Mouse (Mus musculus): ENCODE measurements at regions not wholly inside any gene's neighbourhood (a gene's known extent, or its start where the extent isn't known, plus 50 kb on each side); places are given as distances from the start of the nearest gene placed in this dataset.

DNA sequence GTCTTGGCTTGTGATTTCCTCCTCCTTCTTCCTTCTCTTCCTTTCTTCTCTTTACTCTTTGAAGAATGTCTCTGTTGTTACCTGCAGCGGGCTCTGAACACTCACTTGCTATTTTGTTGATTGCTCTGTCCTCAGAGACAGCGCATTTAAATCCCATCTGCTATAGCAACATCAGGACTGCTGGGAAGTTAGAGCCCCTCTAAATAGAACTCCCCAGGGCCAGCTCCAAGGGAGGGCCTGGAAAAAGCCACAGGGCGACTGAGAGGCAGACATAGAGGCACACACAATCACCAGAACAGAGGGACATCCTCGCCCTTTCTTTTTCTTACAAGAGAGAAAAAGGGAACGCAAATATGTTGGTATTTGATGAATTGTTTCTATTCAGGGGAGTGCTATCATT is 306.6 kb downstream of the Satb1 start:
- H3K27me3 ChIP-seq (replicated peaks), result no peaks in the 10 kb centered on the region
- WGBS, result 25% methylated on average over 5 of the region's 5 CpGs
- H3K4me2 ChIP-seq, result no peak overlapping the region
- no peaks in the 10 kb centered on the region for H3K36me3 ChIP-seq (replicated peaks)
- no peaks in the 10 kb centered on the region for H3K9me3 ChIP-seq
- ATAC-seq (replicated peaks), result peak; percentile 50
- no peak overlapping the region for H3K27ac ChIP-seq
- H3K9ac ChIP-seq, result no peak overlapping the region
- no peak overlapping the region for H3K4me3 ChIP-seq
- peaks cover 6% of the 10 kb centered on the region; the same call in 1 of the 2 replicates for H3K4me1 ChIP-seq

DNA sequence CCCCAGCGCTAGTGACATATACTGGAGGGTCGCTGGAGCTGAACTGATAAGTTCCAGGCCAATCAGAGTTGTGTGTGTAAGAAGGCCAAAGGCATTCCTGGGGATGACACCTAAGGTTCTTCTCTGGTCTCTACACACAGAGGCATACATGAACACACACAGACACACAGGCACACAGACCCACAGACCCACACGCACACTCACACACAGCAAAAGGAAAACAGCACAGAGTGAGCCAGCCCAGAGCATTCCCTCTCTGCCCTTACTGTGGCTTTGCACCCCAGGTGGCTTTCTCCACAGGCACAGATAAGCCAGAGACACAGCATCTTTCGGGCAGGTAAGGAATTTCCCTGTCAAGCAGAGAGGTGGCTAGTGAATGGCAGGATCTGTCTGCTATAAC is 307.1 kb downstream of the Satb1 start:
- H3K36me3 ChIP-seq (replicated peaks), result no peaks in the 10 kb centered on the region
- no peaks in the 10 kb centered on the region for H3K9me3 ChIP-seq
- whole genome bisulfite sequencing, result 53% methylated on average over 4 of the region's 4 CpGs
- H3K27me3 ChIP-seq (replicated peaks), result no peaks in the 10 kb centered on the region
- peak; percentile 62 for ATAC-seq (replicated peaks)
- H3K4me2 ChIP-seq, result no peak overlapping the region
- peaks cover 6% of the 10 kb centered on the region; the same call in 1 of the 2 replicates for H3K4me1 ChIP-seq
- no peak overlapping the region for H3K4me3 ChIP-seq
- H3K27ac ChIP-seq, result no peak overlapping the region
- no peak overlapping the region for H3K9ac ChIP-seq

DNA sequence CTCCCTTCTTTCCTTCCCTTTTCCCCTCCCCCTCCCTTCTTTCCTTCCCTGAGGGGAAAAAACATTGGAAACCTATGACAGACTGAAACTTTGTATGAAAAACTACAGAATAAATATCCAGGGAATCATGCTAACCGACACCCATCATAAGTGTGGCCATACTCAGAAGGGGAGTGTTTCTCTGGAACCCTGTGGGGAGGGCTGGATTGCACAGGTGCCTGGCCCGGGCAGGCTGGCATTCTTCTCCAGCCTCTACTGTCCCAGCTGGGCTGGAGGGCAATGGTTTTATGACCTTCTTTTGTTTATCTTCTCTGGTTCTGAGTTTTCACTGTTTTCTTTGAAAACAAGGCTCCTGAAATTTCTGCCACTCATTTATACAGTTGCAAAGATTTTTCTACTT is 307.9 kb downstream of the Satb1 start:
- H3K4me3 ChIP-seq, result no peak overlapping the region
- WGBS, result 54% methylated on average over 2 of the region's 2 CpGs
- peaks cover 6% of the 10 kb centered on the region; the same call in 1 of the 2 replicates for H3K4me1 ChIP-seq

DNA sequence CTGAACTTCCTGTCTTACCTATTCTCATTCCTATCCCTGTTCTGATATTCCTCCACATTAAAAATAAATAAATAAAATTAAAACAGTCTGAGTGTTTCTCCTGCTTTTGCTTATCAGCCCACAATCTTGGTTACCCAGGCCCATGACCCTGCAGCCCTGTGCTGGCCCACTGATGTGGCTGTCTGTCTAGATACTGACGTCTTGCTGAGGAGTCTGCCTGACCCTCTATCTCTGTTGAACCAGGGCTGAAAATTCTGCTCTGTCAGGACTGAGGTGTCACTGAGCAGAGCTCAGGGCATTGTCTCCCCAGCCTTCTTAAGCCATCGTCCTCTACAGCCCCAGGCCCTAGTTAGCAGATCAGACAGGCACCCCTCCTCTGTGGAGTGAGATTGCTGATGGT is 321.2 kb downstream of the Satb1 start:
- no peaks in the 10 kb centered on the region for H3K9me3 ChIP-seq
- WGBS, result 66% methylated on average over 2 of the region's 2 CpGs
- ATAC-seq (replicated peaks), result no peak
- no peaks in the 10 kb centered on the region for H3K27me3 ChIP-seq (replicated peaks)
- no peaks in the 10 kb centered on the region for H3K4me1 ChIP-seq
- no peak overlapping the region for H3K9ac ChIP-seq
- no peaks in the 10 kb centered on the region for H3K36me3 ChIP-seq (replicated peaks)
- H3K4me2 ChIP-seq, result no peak overlapping the region
- no peak overlapping the region for H3K27ac ChIP-seq
- no peak overlapping the region for H3K4me3 ChIP-seq

More for the DNA sequence above, 307.9 kb downstream of the Satb1 start:
- H3K27ac ChIP-seq, result no peak overlapping the region
- H3K9ac ChIP-seq, result no peak overlapping the region
- no peak for ATAC-seq (replicated peaks)
- no peaks in the 10 kb centered on the region for H3K9me3 ChIP-seq
- no peaks in the 10 kb centered on the region for H3K36me3 ChIP-seq (replicated peaks)
- no peaks in the 10 kb centered on the region for H3K27me3 ChIP-seq (replicated peaks)
- no peak overlapping the region for H3K4me2 ChIP-seq

DNA sequence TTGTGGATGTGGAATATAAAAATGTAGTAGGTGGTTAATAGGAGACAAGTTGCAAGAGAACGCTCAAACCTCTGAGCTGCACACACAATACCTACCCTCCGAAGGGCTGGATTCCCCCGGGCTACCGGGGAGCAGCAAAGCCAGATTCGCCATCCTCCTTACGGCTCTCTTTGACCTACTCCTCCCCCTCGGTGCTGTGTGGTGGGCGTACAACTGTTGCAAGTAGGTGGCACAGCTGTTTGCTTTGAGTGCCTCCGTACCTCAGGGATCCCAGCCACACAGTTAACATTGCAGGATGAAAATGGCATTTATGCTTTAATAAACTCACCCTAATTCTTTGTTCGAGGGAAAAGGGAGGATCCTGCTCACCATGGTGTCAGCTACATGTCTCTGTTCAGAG is 321.6 kb upstream of the Tbc1d5 start:
- Histone ChIP-seq H3K27ac (no peak overlapping the region), H3K27me3 (replicated peaks) (no peaks in the 10 kb centered on the region), H3K4me3 (no peak overlapping the region), H3K36me3 (replicated peaks) (no peaks in the 10 kb centered on the region), H3K4me2 (no peak overlapping the region), H3K4me1 (no peaks in the 10 kb centered on the region), H3K9me3 (no peaks in the 10 kb centered on the region), H3K9ac (no peak overlapping the region)
- 0 out of 2 replicates have a peak, but pooled peaks have one; percentile 24 for ATAC-seq (replicated peaks)
- 70% methylated on average over 10 of the region's 10 CpGs for WGBS

DNA sequence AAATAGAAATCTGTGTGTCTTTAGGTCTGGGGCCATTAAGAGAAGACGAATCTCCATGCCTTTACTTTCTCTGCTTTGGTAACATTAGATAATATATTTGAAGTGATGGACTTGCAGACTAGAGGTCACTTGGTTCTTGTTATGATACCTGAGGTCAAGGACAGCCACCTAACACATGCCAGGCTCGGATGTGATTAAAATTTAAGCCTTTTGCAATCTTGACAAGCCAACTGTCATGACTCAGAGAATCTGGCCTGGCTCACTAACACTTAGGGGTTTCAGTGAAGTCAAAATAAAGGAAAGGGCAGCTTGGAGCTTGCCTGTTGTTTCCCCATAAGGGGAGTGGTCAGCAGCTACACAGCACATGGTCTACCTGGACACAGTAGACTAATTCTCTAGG is 320.4 kb upstream of the Tbc1d5 start:
- Histone ChIP-seq H3K4me2 (no peak overlapping the region), H3K27me3 (replicated peaks) (no peaks in the 10 kb centered on the region), H3K4me3 (no peak overlapping the region), H3K9me3 (no peaks in the 10 kb centered on the region), H3K9ac (no peak overlapping the region), H3K27ac (no peak overlapping the region), H3K4me1 (no peaks in the 10 kb centered on the region), H3K36me3 (replicated peaks) (no peaks in the 10 kb centered on the region)
- 77% methylated on average over 2 of the region's 2 CpGs for WGBS
- ATAC-seq (replicated peaks), result no peak

DNA sequence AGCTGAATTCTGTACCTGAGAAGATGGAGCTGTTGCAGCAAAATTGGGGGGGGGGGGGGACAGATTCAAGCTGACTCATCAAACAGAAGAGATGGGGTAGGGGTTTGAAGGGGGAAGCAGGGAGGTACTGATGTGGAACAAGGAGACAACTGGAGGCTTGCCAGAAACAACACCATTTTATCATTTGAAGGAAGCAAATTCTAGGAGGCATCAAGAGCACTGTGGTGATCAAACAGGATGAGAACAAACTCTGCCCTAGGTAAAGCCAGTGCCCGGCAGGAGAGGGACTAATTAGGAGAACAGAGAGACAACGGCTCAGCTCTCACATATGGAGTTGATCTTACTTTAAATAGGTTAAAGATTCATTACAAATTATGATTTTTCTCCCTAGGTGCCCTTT is 315.9 kb upstream of the Tbc1d5 start:
- H3K36me3 ChIP-seq (replicated peaks), result no peaks in the 10 kb centered on the region
- no peaks in the 10 kb centered on the region for H3K4me1 ChIP-seq
- WGBS, result 45% methylated on average over 2 of the region's 2 CpGs
- no peaks in the 10 kb centered on the region for H3K27me3 ChIP-seq (replicated peaks)
- H3K9ac ChIP-seq, result no peak overlapping the region
- no peaks in the 10 kb centered on the region for H3K9me3 ChIP-seq
- H3K27ac ChIP-seq, result no peak overlapping the region
- H3K4me3 ChIP-seq, result no peak overlapping the region
- no peak overlapping the region for H3K4me2 ChIP-seq
- ATAC-seq (replicated peaks), result peak; percentile 73; the same call in 1 of the 2 replicates

DNA sequence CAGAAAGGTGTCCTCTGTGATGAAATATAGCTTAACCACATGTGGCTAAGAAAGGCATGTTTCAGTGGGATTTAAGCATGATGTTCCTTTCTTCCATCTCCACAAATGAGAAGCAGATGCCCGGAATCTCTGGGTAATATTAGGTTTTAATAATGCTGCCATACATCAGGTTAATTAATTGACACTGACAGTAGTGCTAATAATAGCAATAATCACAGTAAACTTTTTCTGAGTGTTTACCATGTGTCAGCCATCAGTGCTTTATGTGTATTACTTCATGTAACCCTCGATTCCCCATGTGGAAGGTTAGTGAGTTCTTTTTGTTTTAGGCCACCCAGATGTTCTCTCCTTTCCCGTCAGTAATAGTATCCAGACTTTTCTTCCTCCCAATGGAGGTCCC is 310.2 kb upstream of the Tbc1d5 start:
- no peaks in the 10 kb centered on the region for H3K27me3 ChIP-seq (replicated peaks)
- no peak for ATAC-seq (replicated peaks)
- no peak overlapping the region for H3K4me2 ChIP-seq
- no peak overlapping the region for H3K27ac ChIP-seq
- H3K36me3 ChIP-seq (replicated peaks), result no peaks in the 10 kb centered on the region
- no peaks in the 10 kb centered on the region for H3K9me3 ChIP-seq
- H3K4me1 ChIP-seq, result no peaks in the 10 kb centered on the region
- H3K9ac ChIP-seq, result no peak overlapping the region
- no peak overlapping the region for H3K4me3 ChIP-seq
- 86% methylated on average over 3 of the region's 3 CpGs for WGBS

DNA sequence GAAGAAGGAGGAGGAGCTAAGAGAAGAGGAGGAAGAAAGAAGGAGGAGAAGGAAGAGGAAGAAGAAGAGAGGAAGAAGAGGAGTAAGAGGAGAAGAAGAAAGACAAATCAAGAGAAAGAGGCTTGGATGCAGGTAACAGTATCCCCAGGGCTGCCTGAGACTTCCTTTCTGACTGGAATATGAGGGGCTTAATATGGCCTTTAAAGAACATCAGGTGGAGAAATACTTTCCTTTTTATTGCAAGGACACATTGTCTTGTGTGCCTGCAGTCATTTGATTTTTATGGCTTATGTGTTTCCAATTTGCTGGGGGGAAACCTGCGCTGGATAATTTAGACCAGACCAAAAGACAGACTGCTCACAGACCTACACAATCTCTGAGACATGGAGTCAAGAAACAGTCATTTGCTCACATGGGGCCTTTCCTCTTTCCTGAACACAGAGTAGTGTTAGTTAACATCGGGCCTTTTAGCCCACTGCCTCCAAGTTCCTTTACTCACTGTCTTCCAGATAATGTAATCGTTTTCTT is 308.8 kb upstream of the Tbc1d5 start:
- ATAC-seq (replicated peaks), result no peak
- Histone ChIP-seq H3K4me1 (no peaks in the 10 kb centered on the region), H3K4me3 (no peak overlapping the region), H3K4me2 (no peak overlapping the region), H3K27me3 (replicated peaks) (no peaks in the 10 kb centered on the region), H3K27ac (no peak overlapping the region), H3K9ac (no peak overlapping the region), H3K36me3 (replicated peaks) (no peaks in the 10 kb centered on the region), H3K9me3 (no peaks in the 10 kb centered on the region)
- WGBS, result 89% methylated on average over 3 of the region's 3 CpGs

DNA sequence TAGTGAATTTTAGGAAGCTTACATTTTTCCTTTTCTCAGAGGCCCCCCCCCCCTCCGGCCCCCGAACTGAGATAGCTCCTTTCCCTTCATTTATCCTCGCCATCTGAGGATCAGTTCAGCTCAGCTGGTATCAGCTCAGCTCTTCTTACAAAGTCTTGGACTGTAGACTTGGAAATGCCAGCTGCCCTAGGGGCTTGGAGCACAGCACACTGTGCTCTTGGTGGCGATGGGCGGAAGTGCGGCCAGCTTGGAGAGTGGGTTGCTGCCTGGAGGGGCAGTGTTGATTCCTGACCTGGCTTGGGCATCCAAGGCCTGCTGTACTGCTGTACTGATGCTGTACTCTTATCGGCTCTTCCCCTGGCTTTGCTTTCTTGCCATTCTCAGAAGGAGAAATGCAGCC is 298.7 kb upstream of the Tbc1d5 start:
- no peaks in the 10 kb centered on the region for H3K4me1 ChIP-seq
- H3K27me3 ChIP-seq (replicated peaks), result no peaks in the 10 kb centered on the region
- H3K27ac ChIP-seq, result no peak overlapping the region
- no peak overlapping the region for H3K9ac ChIP-seq
- H3K9me3 ChIP-seq, result peaks cover 8% of the 10 kb centered on the region; the same call in 1 of the 2 replicates
- H3K4me2 ChIP-seq, result no peak overlapping the region
- H3K36me3 ChIP-seq (replicated peaks), result no peaks in the 10 kb centered on the region
- no peak overlapping the region for H3K4me3 ChIP-seq
- no peak for ATAC-seq (replicated peaks)
- 80% methylated on average over 7 of the region's 7 CpGs for WGBS

DNA sequence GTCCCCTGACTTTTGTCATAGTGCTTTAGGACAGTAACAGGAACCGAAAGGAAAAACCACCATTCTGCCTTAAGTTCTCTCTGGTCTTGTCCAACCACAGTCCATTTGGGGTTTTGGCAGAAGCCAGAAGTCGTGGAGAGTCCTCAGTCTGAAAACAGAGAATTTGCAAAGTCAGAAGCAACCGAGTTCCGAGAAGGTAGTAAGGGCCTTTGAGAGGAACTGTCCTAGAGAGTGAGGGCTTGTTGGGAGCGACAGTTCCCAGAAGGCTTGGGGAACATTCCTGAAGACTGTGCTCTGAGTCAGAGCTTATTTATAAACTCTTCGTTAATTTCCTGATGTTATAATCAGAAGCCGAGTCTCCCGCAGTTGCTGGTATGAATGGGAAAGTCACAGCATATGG is 298.3 kb upstream of the Tbc1d5 start:
- Histone ChIP-seq H3K27ac (no peak overlapping the region), H3K4me1 (no peaks in the 10 kb centered on the region), H3K27me3 (replicated peaks) (no peaks in the 10 kb centered on the region), H3K9ac (no peak overlapping the region), H3K4me3 (no peak overlapping the region), H3K36me3 (replicated peaks) (no peaks in the 10 kb centered on the region), H3K4me2 (no peak overlapping the region), H3K9me3 (peaks cover 8% of the 10 kb centered on the region; the same call in 1 of the 2 replicates)
- ATAC-seq (replicated peaks), result no peak
- 92% methylated on average over 8 of the region's 8 CpGs for WGBS

DNA sequence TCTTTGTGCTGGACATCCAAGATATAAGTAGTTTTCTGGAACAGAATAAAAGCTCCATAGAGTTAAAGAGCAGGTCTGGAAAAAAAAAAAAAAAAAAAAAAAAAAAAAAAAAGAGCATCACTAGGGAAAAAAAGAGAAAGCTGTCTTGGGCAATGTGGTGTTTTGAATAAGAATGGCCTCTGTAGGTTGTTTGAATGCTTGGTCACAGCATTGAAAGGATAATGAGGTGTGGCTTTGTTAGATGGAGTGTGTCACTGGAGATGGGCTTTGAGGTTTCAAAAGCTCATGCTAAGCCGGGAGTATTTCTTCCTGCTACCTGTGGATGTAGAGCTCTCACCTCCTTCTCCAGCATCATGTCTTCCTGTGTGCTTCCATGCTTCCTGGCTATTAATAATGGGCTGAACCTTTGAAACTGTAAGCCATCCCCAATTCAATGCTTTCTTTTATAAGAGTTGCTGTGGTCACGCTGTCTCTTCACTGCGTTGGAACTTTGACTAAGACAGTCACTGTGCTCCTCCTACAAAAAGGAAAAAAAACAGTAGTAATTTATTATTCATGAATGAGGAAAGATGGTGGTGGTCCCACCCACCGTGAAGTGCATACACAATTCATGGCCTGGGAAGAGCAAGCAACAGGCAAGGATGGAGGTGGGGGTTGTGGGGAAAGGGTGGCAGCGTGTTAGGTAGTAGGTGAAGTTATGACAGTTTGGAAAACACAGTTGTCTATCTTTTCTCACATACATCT is 283.2 kb upstream of the Tbc1d5 start:
- 26% methylated on average over 5 of the region's 5 CpGs for WGBS
- Histone ChIP-seq H3K27ac (no peak overlapping the region), H3K27me3 (replicated peaks) (no peaks in the 10 kb centered on the region), H3K9ac (no peak overlapping the region), H3K4me2 (peak overlapping the region; percentile 36), H3K4me3 (peak overlapping the region; percentile 20; the same call in 1 of the 2 replicates), H3K4me1 (peaks cover 10% of the 10 kb centered on the region), H3K9me3 (no peaks in the 10 kb centered on the region), H3K36me3 (replicated peaks) (no peaks in the 10 kb centered on the region)
- no peak for ATAC-seq (replicated peaks)

DNA sequence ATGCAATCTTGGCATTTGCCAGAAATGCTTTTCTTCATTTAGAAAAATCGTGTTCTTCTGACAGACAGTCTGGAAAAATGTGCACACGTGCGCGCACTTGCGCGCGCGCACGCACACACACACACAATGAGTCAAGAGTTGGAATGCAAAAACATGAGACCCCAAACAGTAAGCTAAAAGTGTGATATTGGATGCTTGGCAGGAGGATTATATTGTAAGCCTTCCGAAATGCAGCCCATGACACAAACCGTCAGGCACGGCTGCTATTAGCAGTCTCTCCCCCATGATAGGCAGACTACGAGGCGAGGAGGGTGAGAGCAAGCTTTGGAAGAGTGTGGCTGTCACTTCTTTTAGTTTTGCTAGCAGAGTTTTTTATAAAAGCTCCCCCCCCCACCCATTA is 282.1 kb upstream of the Tbc1d5 start:
- peak; percentile 63; the same call in 1 of the 2 replicates for ATAC-seq (replicated peaks)
- H3K9ac ChIP-seq, result no peak overlapping the region
- peaks cover 10% of the 10 kb centered on the region for H3K4me1 ChIP-seq
- peak overlapping the region; percentile 20 for H3K4me3 ChIP-seq
- WGBS, result 42% methylated on average over 14 of the region's 14 CpGs
- no peaks in the 10 kb centered on the region for H3K27me3 ChIP-seq (replicated peaks)
- no peaks in the 10 kb centered on the region for H3K9me3 ChIP-seq
- H3K36me3 ChIP-seq (replicated peaks), result no peaks in the 10 kb centered on the region
- H3K27ac ChIP-seq, result no peak overlapping the region
- H3K4me2 ChIP-seq, result peak overlapping the region; percentile 36
